Mouse (Mus musculus): ENCODE results near the gene Cfap61. TPM values are rescaled to one million over a fixed set of nuclear protein-coding genes. Genes with fewer than 3 reads are reported as not detected.
A peak's percentile ranks its signal among the peaks of the same experiment; 100 is the strongest.

Gene Cfap61
- polyA plus RNA-seq, 1 experiment from 2014 or later = 2.2 TPM

DNA sequence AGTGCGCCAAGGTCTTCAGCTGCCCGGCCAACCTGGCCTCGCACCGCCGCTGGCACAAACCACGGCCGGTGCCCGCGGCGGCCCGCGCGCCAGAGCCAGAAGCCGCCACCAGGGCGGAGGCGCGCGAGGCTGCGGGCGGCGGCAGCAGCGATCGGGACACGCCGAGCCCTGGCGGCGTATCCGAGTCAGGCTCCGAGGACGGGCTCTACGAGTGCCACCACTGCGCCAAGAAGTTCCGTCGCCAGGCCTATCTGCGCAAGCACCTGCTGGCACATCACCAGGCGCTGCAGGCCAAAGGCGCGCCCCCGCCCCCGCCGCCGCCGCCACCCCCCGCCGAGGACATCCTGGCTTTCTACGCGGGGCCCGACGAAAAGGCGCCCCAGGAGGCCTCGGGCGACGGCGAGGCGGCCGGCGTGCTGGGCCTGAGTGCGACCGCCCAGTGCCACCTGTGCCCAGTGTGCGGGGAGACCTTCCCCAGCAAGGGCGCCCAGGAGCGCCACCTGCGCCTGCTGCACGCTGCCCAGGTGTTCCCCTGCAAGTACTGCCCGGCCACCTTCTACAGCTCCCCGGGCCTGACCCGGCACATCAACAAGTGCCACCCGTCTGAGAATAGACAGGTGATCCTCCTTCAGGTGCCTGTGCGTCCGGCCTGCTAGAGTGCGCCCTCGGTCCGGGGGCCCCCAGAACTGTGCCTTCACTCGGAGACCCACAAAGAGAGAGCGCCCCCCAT is 288.8 kb downstream of the Cfap61 start:
- Histone ChIP-seq H3K4me1 (replicated peaks) (peaks cover 70% of the 10 kb centered on the region), H3K9me3 (no peaks in the 10 kb centered on the region), H3K36me3 (no peaks in the 10 kb centered on the region), H3K9ac (peak overlapping the region; percentile 92), H3K27me3 (peaks cover 82% of the 10 kb centered on the region), H3K27ac (replicated peaks) (peak overlapping the region; percentile 97), H3K4me2 (peak overlapping the region; percentile 88), H3K4me3 (peak overlapping the region; percentile 73)
- under 1% methylated on average over 66 of the region's 75 CpGs for WGBS
- ATAC-seq (ENCODE audit: low read depth) = peak; percentile 16; the same call in 1 of the 2 replicates

- ATAC-seq (ENCODE audit: low read depth) = no peak
- H3K36me3 ChIP-seq = no peaks in the 10 kb centered on the region
- H3K4me3 ChIP-seq = peak overlapping the region; percentile 73
- 0 out of 2 replicates have a peak overlapping the region, but pooled peaks have one; percentile 18 for H3K27ac ChIP-seq (replicated peaks)
- H3K9me3 ChIP-seq = no peaks in the 10 kb centered on the region
- H3K4me2 ChIP-seq = peak overlapping the region; percentile 88
- WGBS = 3% methylated on average over 7 of the region's 7 CpGs
- peak overlapping the region; percentile 92 for H3K9ac ChIP-seq
- peaks cover 82% of the 10 kb centered on the region for H3K27me3 ChIP-seq
- peaks cover 62% of the 10 kb centered on the region for H3K4me1 ChIP-seq (replicated peaks)
Measured at GRCm38 (mm10) chr2:146224141-146224540, 289.6 kb downstream of the Cfap61 start.

DNA sequence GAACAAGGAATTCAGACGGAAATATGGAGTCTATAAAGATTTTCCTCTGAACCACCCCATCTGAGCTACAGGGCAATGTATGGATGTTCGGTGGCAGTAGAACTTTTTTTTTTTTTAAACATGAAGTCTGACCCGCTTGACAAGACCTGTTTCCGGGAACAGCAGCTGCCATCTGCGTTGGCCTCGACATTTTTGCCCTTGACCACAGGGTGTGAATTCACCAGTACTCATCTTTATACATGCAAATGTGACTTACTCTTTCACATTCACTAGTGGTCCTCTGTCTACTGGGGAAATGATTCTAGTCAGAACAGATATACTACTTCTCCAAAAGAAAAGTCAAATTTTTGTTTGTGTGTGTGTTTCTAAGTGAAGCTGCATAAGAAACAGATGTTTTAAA is 291.2 kb downstream of the Cfap61 start:
- 11% methylated on average over 6 of the region's 6 CpGs for WGBS
- peaks cover 79% of the 10 kb centered on the region for H3K27me3 ChIP-seq
- H3K9me3 ChIP-seq = no peaks in the 10 kb centered on the region
- H3K9ac ChIP-seq = no peak overlapping the region
- no peaks in the 10 kb centered on the region for H3K36me3 ChIP-seq
- no peak overlapping the region for H3K27ac ChIP-seq (replicated peaks)
- no peak overlapping the region for H3K4me3 ChIP-seq
- peak overlapping the region; percentile 88 for H3K4me2 ChIP-seq
- peaks cover 49% of the 10 kb centered on the region for H3K4me1 ChIP-seq (replicated peaks)
- no peak for ATAC-seq (ENCODE audit: low read depth)

- Histone ChIP-seq H3K27ac (replicated peaks) (no peak overlapping the region), H3K4me3 (no peak overlapping the region), H3K4me1 (replicated peaks) (peaks cover 42% of the 10 kb centered on the region), H3K27me3 (peaks cover 77% of the 10 kb centered on the region), H3K4me2 (peak overlapping the region; percentile 13; the same call in 1 of the 2 replicates), H3K9ac (no peak overlapping the region), H3K9me3 (no peaks in the 10 kb centered on the region), H3K36me3 (no peaks in the 10 kb centered on the region)
- WGBS = 8% methylated on average over 9 of the region's 9 CpGs
- ATAC-seq (ENCODE audit: low read depth) = no peak
Measured at GRCm38 (mm10) chr2:146226484-146226883, 291.9 kb downstream of the Cfap61 start.

DNA sequence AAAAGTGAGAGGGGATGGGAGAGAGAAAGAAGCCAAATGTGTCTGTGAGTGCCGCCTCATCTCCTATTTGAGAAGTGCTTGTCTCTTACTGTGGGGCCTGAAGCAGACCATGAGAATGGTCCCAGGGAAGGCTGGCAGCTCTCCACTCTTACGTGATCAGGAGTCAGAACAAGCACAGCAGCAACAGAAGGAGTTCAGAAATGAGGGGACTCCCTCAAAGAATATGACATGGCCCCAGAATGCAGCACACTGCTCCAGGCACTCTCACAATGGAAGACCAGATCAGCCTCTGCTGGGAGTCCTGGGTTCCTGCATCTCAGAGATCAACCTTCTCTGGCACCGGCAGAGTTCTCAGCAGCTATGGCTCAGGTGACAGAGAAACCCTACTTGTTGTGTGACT is 293.1 kb downstream of the Cfap61 start:
- peaks cover 69% of the 10 kb centered on the region for H3K27me3 ChIP-seq
- no peak overlapping the region for H3K9ac ChIP-seq
- no peaks in the 10 kb centered on the region for H3K9me3 ChIP-seq
- H3K4me3 ChIP-seq = no peak overlapping the region
- 56% methylated on average over 3 of the region's 3 CpGs for WGBS
- H3K36me3 ChIP-seq = no peaks in the 10 kb centered on the region
- no peak overlapping the region for H3K27ac ChIP-seq (replicated peaks)
- H3K4me2 ChIP-seq = no peak overlapping the region
- peaks cover 37% of the 10 kb centered on the region for H3K4me1 ChIP-seq (replicated peaks)
- no peak for ATAC-seq (ENCODE audit: low read depth)

GRCm38 (mm10) chr2:146228435-146228834 is 293.9 kb downstream of the Cfap61 start:
- Histone ChIP-seq H3K9ac (no peak overlapping the region), H3K27me3 (peaks cover 65% of the 10 kb centered on the region), H3K9me3 (0 out of 2 replicates have a peak, but pooled peaks cover 5% of the 10 kb centered on the region), H3K27ac (replicated peaks) (no peak overlapping the region), H3K4me2 (no peak overlapping the region), H3K36me3 (no peaks in the 10 kb centered on the region), H3K4me1 (replicated peaks) (peaks cover 30% of the 10 kb centered on the region), H3K4me3 (no peak overlapping the region)
- ATAC-seq (ENCODE audit: low read depth) = no peak
- WGBS = 59% methylated on average over 2 of the region's 2 CpGs

- ATAC-seq (ENCODE audit: low read depth) = no peak
- Histone ChIP-seq H3K9ac (no peak overlapping the region), H3K27ac (replicated peaks) (no peak overlapping the region), H3K4me3 (no peak overlapping the region), H3K9me3 (0 out of 2 replicates have a peak, but pooled peaks cover 5% of the 10 kb centered on the region), H3K36me3 (no peaks in the 10 kb centered on the region), H3K4me1 (replicated peaks) (peaks cover 2% of the 10 kb centered on the region; the same call in 1 of the 2 replicates), H3K4me2 (no peak overlapping the region), H3K27me3 (peaks cover 37% of the 10 kb centered on the region)
- 93% methylated on average over 2 of the region's 2 CpGs for WGBS
Measured at GRCm38 (mm10) chr2:146231485-146231884, 296.9 kb downstream of the Cfap61 start.

DNA sequence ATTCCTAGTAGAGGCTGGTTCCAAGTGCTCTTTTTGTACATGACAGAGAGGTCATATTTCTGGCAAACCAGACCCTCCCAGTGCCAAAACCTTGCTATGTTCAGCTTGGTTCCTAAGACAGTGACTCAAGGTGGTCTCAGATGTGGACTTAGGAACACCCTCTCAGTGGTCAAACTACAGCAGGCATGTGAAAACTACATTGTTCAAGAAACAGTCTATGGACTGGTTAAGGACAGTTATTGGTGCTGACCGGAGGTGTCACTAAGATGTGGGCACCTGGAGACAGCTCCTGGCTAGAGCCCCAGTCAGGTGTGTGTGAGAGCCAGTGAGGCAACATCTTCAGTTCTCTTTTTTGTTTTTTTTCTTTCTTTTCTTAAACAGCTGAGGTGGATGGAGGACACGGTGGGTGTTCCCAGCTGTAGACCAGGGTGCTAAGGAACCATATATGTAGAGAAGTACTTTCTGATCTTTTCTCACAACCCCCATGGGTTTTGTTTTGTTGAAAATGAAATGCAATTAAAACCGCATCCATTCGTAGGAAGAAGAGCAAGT is 304.7 kb downstream of the Cfap61 start:
- Histone ChIP-seq H3K9ac (no peak overlapping the region), H3K27me3 (no peaks in the 10 kb centered on the region), H3K4me1 (replicated peaks) (no peaks in the 10 kb centered on the region), H3K4me3 (no peak overlapping the region), H3K9me3 (no peaks in the 10 kb centered on the region), H3K36me3 (0 out of 2 replicates have a peak, but pooled peaks cover 8% of the 10 kb centered on the region), H3K4me2 (no peak overlapping the region), H3K27ac (replicated peaks) (no peak overlapping the region)
- ATAC-seq (ENCODE audit: low read depth) = no peak
- WGBS = 88% methylated on average over 4 of the region's 4 CpGs

- H3K9me3 ChIP-seq = no peaks in the 10 kb centered on the region
- H3K4me2 ChIP-seq = no peak overlapping the region
- 94% methylated on average over 2 of the region's 2 CpGs for WGBS
- no peak overlapping the region for H3K9ac ChIP-seq
- ATAC-seq (ENCODE audit: low read depth) = no peak
- H3K4me3 ChIP-seq = no peak overlapping the region
- peaks cover 12% of the 10 kb centered on the region for H3K4me1 ChIP-seq (replicated peaks)
- 0 out of 2 replicates have a peak, but pooled peaks cover 8% of the 10 kb centered on the region for H3K36me3 ChIP-seq
- no peak overlapping the region for H3K27ac ChIP-seq (replicated peaks)
- H3K27me3 ChIP-seq = no peaks in the 10 kb centered on the region
Measured at GRCm38 (mm10) chr2:146244049-146244448, 309.5 kb downstream of the Cfap61 start.

- no peak overlapping the region for H3K4me3 ChIP-seq
- ATAC-seq (ENCODE audit: low read depth) = no peak
- H3K36me3 ChIP-seq = 0 out of 2 replicates have a peak, but pooled peaks cover 8% of the 10 kb centered on the region
- no peak overlapping the region for H3K4me2 ChIP-seq
- WGBS = 43% methylated on average over 7 of the region's 7 CpGs
- H3K9me3 ChIP-seq = no peaks in the 10 kb centered on the region
- H3K4me1 ChIP-seq (replicated peaks) = peaks cover 17% of the 10 kb centered on the region
- no peaks in the 10 kb centered on the region for H3K27me3 ChIP-seq
- no peak overlapping the region for H3K9ac ChIP-seq
- no peak overlapping the region for H3K27ac ChIP-seq (replicated peaks)
Measured at GRCm38 (mm10) chr2:146245401-146245800, 310.8 kb downstream of the Cfap61 start.

DNA sequence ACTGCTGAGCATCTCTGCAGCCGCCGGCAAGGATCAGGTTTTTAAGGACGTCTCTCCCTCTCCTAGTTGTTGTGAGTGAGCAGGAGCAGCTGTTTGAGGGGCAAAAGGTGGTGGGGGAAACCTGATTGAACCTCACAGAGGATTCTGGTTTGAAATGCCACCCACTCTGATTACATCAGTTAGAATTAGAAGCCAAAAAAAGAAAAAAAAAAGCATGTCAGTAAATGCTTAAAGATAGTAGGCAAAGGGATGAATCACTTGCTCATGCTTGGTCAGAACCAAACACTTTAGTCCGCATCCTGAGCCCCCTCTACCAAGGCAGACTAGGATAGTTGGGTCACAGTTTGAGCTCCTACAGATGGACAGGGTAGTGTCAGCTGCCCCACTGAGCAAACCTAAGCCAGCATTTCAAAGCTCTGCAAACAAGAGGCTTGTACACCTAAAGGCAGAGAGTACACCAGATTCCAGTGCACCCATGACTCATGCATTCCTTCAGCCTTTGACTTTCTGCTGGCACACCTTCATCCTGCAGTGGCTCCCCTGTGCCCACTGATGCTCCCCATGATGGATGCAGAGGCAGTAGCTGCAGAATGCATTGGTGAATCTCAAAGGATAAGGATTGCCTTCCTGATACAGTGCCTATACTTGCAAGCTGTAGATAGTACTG is 312.0 kb downstream of the Cfap61 start:
- 83% methylated on average over 4 of the region's 4 CpGs for WGBS
- Histone ChIP-seq H3K27me3 (no peaks in the 10 kb centered on the region), H3K9ac (no peak overlapping the region), H3K27ac (replicated peaks) (no peak overlapping the region), H3K36me3 (0 out of 2 replicates have a peak, but pooled peaks cover 8% of the 10 kb centered on the region), H3K4me1 (replicated peaks) (peaks cover 17% of the 10 kb centered on the region), H3K9me3 (no peaks in the 10 kb centered on the region), H3K4me2 (no peak overlapping the region), H3K4me3 (no peak overlapping the region)
- ATAC-seq (ENCODE audit: low read depth) = no peak

- 0 out of 2 replicates have a peak, but pooled peaks cover 8% of the 10 kb centered on the region for H3K36me3 ChIP-seq
- H3K4me2 ChIP-seq = no peak overlapping the region
- H3K9me3 ChIP-seq = no peaks in the 10 kb centered on the region
- H3K9ac ChIP-seq = no peak overlapping the region
- H3K27me3 ChIP-seq = no peaks in the 10 kb centered on the region
- no peak overlapping the region for H3K27ac ChIP-seq (replicated peaks)
- ATAC-seq (ENCODE audit: low read depth) = no peak
- WGBS = 63% methylated on average over 6 of the region's 6 CpGs
- H3K4me1 ChIP-seq (replicated peaks) = peaks cover 17% of the 10 kb centered on the region
- no peak overlapping the region for H3K4me3 ChIP-seq
Measured at GRCm38 (mm10) chr2:146247576-146247975, 313.0 kb downstream of the Cfap61 start.

Measured in neural tube, embryonic 13.5 days (tissue).